Mouse (Mus musculus) lung, postnatal 0 days (tissue): ENCODE data around the gene Socs1. TPM values are rescaled to one million over a fixed set of nuclear protein-coding genes. Genes with fewer than 3 reads are reported as not detected.

Source experiments
- ATAC-seq: fragments of 200-750 bp; cut with Nextera tagmentation; 2 replicates; pipeline ENCODE4 v1.8.0; 2017; ENCODE audit warnings: moderate library complexity
- DNase-seq: peaks from one replicate; pipeline ENCODE4 v3.0.0-alpha.2; 2016; ENCODE audit warnings: low spot score
- H3K27ac ChIP-seq: fragments of 300-500 bp; sonication (generic); 2 replicates; pipeline ENCODE4 v1.5.1; 2014; ENCODE audit warnings: antibody characterized with exemption, mild to moderate bottlenecking, low read length, mixed read lengths
- H3K27me3 ChIP-seq: fragments of 300-500 bp; sonication (generic); replicated peaks from 2 replicates; pipeline ENCODE4 v1.6.1; 2014; ENCODE audit warnings: low read length, mixed read lengths; ENCODE audit not compliant: insufficient read depth
- H3K36me3 ChIP-seq: fragments of 300-500 bp; sonication (generic); 2 replicates; pipeline ENCODE4 v1.6.1; 2014; ENCODE audit warnings: low read length, mixed read lengths; ENCODE audit not compliant: insufficient read depth
- H3K4me1 ChIP-seq: fragments of 300-500 bp; sonication (generic); 2 replicates; pipeline ENCODE4 v1.6.1; 2014; ENCODE audit warnings: antibody characterized with exemption, low read depth, low read length, mixed read lengths; ENCODE audit not compliant: insufficient read depth
- H3K4me2 ChIP-seq: fragments of 300-500 bp; sonication (generic); replicated peaks from 2 replicates; pipeline ENCODE4 v1.6.1; 2014; ENCODE audit warnings: low read depth, mild to moderate bottlenecking, low read length, moderate library complexity, mixed read lengths
- H3K4me3 ChIP-seq: fragments of 300-500 bp; sonication (generic); 2 replicates; pipeline ENCODE4 v1.5.1; 2014; ENCODE audit warnings: low read depth, low read length
- H3K9ac ChIP-seq: fragments of 300-500 bp; sonication (generic); replicated peaks from 2 replicates; pipeline ENCODE4 v1.6.1; 2014; ENCODE audit warnings: low read depth, mild to moderate bottlenecking
- H3K9me3 ChIP-seq: fragments of 300-500 bp; sonication (generic); 2 replicates; pipeline ENCODE4 v1.6.1; 2016; ENCODE audit warnings: low read length, mixed read lengths
- CTCF ChIP-seq: IDR thresholded peaks from 2 replicates; pipeline ENCODE4 v1.5.1; 2016; ENCODE audit warnings: antibody characterized with exemption, mild to moderate bottlenecking
- EP300 ChIP-seq: IDR thresholded peaks from 2 replicates; pipeline ENCODE4 v1.6.1; 2016; ENCODE audit warnings: antibody characterized with exemption, mild to moderate bottlenecking, control low read depth
- WGBS: fragments of 180-500 bp; shearing (Covaris S2); extraction: QIAGEN DNeasy Blood & Tissue Kit; methylation state at CpG from one replicate; pipeline ENCODE4 v1.1.7; 2014; 5-methylcytosine and 5-hydroxymethylcytosine counted together
- polyA plus RNA-seq: library from polyadenylated mRNA; unstranded; fragments of >200 nt; fragmentation: Nextera tagmentation; extraction: Ambion mirVana; gene quantifications from 2 replicates; pipeline ENCODE4 v1.2.1, GENCODE M21; 2015

Gene Socs1
- polyA plus RNA-seq, 1 experiment from 2014 or later: 9.0 TPM

DNA sequence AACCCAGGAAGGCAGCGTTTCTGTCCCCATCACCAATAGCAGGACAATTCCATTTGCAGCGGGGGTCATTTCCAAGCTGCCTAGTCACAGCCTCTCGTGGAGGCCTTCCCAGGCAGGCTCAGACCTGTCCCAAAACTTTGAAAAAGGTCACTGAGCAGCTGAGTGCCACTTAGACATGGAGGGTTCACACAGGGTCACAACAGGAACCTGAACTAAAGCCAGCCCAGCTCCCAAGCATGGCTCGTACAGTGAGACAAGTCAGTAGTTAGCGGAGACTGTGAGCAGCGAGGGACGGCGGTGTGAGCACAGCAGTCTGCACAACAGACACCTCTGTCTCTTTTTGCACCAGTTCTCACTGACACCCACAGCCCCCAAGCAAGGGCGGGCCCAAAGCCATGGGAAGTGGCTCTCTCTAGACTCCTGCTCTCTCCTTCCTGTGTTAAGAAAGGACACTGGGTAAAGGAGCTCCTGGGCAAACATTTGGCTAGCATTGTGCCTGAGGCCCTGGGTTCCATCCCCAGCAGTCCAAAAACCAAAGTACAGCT is 45.4 kb downstream of the Socs1 start:
- Histone ChIP-seq H3K27me3 (no peaks in the 10 kb centered on the region), H3K9me3 (no peaks in the 10 kb centered on the region), H3K36me3 (no peaks in the 10 kb centered on the region), H3K4me1 (peaks cover 22% of the 10 kb centered on the region; the same call in 1 of the 2 replicates), H3K4me2 (no peak overlapping the region), H3K9ac (no peak overlapping the region), H3K4me3 (no peak overlapping the region), H3K27ac (no peak overlapping the region)
- DNase-seq (no peak), ATAC-seq (no peak)
- 51% methylated on average over 9 of the region's 9 CpGs for WGBS
- no peak for TF ChIP-seq EP300
- no peak for TF ChIP-seq CTCF

DNA sequence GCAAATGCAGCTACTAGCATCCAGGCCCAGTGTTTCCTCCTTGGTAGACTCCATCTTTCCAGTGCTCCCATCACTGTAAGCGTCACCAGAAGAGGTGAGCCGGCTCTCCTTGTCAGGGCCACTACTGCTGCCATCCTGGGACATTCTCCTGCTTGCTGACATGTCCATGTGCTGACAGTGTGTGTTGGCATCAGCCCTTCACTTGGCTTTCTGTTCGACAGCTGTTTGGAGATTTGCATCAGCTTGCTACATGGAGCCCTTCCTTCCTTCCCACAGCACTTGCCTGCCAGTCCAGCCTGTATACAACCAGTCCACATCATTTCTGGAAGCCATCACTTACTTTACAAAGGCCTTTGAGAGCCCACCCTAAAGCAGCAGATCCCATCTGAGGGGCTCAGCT is 46.5 kb downstream of the Socs1 start:
- Histone ChIP-seq H3K4me1 (peaks cover 22% of the 10 kb centered on the region; the same call in 1 of the 2 replicates), H3K27me3 (no peaks in the 10 kb centered on the region), H3K9ac (no peak overlapping the region), H3K4me2 (no peak overlapping the region), H3K9me3 (no peaks in the 10 kb centered on the region), H3K36me3 (no peaks in the 10 kb centered on the region), H3K4me3 (no peak overlapping the region), H3K27ac (no peak overlapping the region)
- ATAC-seq (no peak), DNase-seq (peak; percentile 24)
- TF ChIP-seq CTCF: no peak
- TF ChIP-seq EP300: no peak
- WGBS: 77% methylated on average over 3 of the region's 3 CpGs

GRCm38 (mm10) chr16:10737571-10737970 is 47.8 kb downstream of the Socs1 start:
- 42% methylated on average over 2 of the region's 2 CpGs for WGBS
- Histone ChIP-seq H3K9ac (no peak overlapping the region), H3K4me3 (no peak overlapping the region), H3K36me3 (no peaks in the 10 kb centered on the region), H3K4me1 (peaks cover 22% of the 10 kb centered on the region; the same call in 1 of the 2 replicates), H3K27ac (peak overlapping the region; percentile 61), H3K4me2 (no peak overlapping the region), H3K27me3 (no peaks in the 10 kb centered on the region), H3K9me3 (no peaks in the 10 kb centered on the region)
- peak; percentile 93 for TF ChIP-seq EP300
- TF ChIP-seq CTCF: 0 out of 2 replicates have a peak, but pooled peaks have one; percentile 12
- ATAC-seq (peak; percentile 74), DNase-seq (peak; percentile 80)

GRCm38 (mm10) chr16:10736364-10736763 is 49.0 kb downstream of the Socs1 start:
- H3K4me1 ChIP-seq: peaks cover 22% of the 10 kb centered on the region; the same call in 1 of the 2 replicates
- H3K27me3 ChIP-seq: no peaks in the 10 kb centered on the region
- H3K9me3 ChIP-seq: no peaks in the 10 kb centered on the region
- H3K4me3 ChIP-seq: no peak overlapping the region
- 66% methylated on average over 10 of the region's 10 CpGs for WGBS
- H3K4me2 ChIP-seq: no peak overlapping the region
- H3K9ac ChIP-seq: no peak overlapping the region
- DNase-seq: no peak
- no peak for TF ChIP-seq EP300
- TF ChIP-seq CTCF: no peak
- H3K27ac ChIP-seq: no peak overlapping the region
- no peak for ATAC-seq
- H3K36me3 ChIP-seq: no peaks in the 10 kb centered on the region

DNA sequence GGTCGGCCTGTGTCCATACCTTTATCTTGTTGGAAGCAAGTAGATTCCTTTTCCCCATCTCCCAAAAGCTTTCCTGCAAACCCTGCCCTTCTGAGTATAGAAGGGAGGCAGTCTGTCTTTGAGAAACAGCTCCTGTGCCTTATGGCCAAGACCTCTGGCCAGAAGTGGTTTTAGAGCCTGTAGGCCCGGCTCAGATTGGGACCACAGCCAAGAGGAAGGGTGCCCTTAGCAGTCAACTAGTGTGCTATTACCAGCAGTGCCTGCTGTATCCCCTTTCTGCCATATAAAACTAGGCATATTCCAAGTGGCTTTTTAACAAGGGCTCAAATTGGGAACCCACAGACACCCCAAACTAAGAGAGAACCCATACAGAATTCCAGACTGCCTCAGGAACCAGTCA is 49.6 kb downstream of the Socs1 start:
- DNase-seq (peak; percentile 57), ATAC-seq (no peak)
- Histone ChIP-seq H3K4me1 (peaks cover 22% of the 10 kb centered on the region; the same call in 1 of the 2 replicates), H3K27ac (no peak overlapping the region), H3K9me3 (no peaks in the 10 kb centered on the region), H3K9ac (no peak overlapping the region), H3K36me3 (no peaks in the 10 kb centered on the region), H3K4me2 (no peak overlapping the region), H3K4me3 (no peak overlapping the region), H3K27me3 (no peaks in the 10 kb centered on the region)
- no peak for TF ChIP-seq CTCF
- no peak for TF ChIP-seq EP300
- 44% methylated on average over 2 of the region's 2 CpGs for WGBS

GRCm38 (mm10) chr16:10732421-10732820 is 52.9 kb downstream of the Socs1 start:
- Histone ChIP-seq H3K27ac (no peak overlapping the region), H3K36me3 (no peaks in the 10 kb centered on the region), H3K4me3 (no peak overlapping the region), H3K4me2 (no peak overlapping the region), H3K27me3 (no peaks in the 10 kb centered on the region), H3K4me1 (peaks cover 19% of the 10 kb centered on the region; the same call in 1 of the 2 replicates), H3K9ac (no peak overlapping the region), H3K9me3 (no peaks in the 10 kb centered on the region)
- DNase-seq: no peak
- WGBS: 60% methylated on average over 5 of the region's 5 CpGs
- no peak for ATAC-seq
- TF ChIP-seq EP300 (no peak), CTCF (no peak)

Other genes with a start within 250 kb of the Socs1 start
- gene Dexi, start 242.5 kb downstream of the Socs1 start, polyA plus RNA-seq: 19.2 and 19.4 TPM in 2 replicates
- gene Clec16a, start 240.2 kb downstream of the Socs1 start, polyA plus RNA-seq: 32.0 and 34.6 TPM in 2 replicates
- gene Tnp2, start 3.1 kb upstream of the Socs1 start, polyA plus RNA-seq: not detected in 2 replicates
- not detected in 2 replicates for gene Prm3, start 5.4 kb upstream of the Socs1 start, polyA plus RNA-seq
- not detected in 2 replicates for gene Prm2, start 10.6 kb upstream of the Socs1 start, polyA plus RNA-seq
- not detected in 2 replicates for gene Prm1, start 20.3 kb upstream of the Socs1 start, polyA plus RNA-seq
- gene Gm11172, start 27.4 kb upstream of the Socs1 start, polyA plus RNA-seq: not detected in 2 replicates
- gene Rmi2, start 49.5 kb upstream of the Socs1 start, polyA plus RNA-seq: 0.44 and 0.51 TPM in 2 replicates